Mouse (Mus musculus) lung, postnatal 0 days (tissue): ENCODE measurements around the gene Aff3. TPM values are rescaled to one million over a fixed set of nuclear protein-coding genes. Genes with fewer than 3 reads are reported as not detected.

Experiments
- ATAC-seq: fragments of 200-750 bp; cut with Nextera tagmentation; 2 replicates; pipeline ENCODE4 v1.8.0; 2017; ENCODE audit warnings: moderate library complexity
- DNase-seq: peaks from one replicate; pipeline ENCODE4 v3.0.0-alpha.2; 2016; ENCODE audit warnings: low spot score
- H3K27ac ChIP-seq: fragments of 300-500 bp; sonication (generic); 2 replicates; pipeline ENCODE4 v1.5.1; 2014; ENCODE audit warnings: antibody characterized with exemption, mild to moderate bottlenecking, low read length, mixed read lengths
- H3K27me3 ChIP-seq: fragments of 300-500 bp; sonication (generic); replicated peaks from 2 replicates; pipeline ENCODE4 v1.6.1; 2014; ENCODE audit warnings: low read length, mixed read lengths; ENCODE audit not compliant: insufficient read depth
- H3K36me3 ChIP-seq: fragments of 300-500 bp; sonication (generic); 2 replicates; pipeline ENCODE4 v1.6.1; 2014; ENCODE audit warnings: low read length, mixed read lengths; ENCODE audit not compliant: insufficient read depth
- H3K4me1 ChIP-seq: fragments of 300-500 bp; sonication (generic); 2 replicates; pipeline ENCODE4 v1.6.1; 2014; ENCODE audit warnings: antibody characterized with exemption, low read depth, low read length, mixed read lengths; ENCODE audit not compliant: insufficient read depth
- H3K4me2 ChIP-seq: fragments of 300-500 bp; sonication (generic); replicated peaks from 2 replicates; pipeline ENCODE4 v1.6.1; 2014; ENCODE audit warnings: low read depth, mild to moderate bottlenecking, low read length, moderate library complexity, mixed read lengths
- H3K4me3 ChIP-seq: fragments of 300-500 bp; sonication (generic); 2 replicates; pipeline ENCODE4 v1.5.1; 2014; ENCODE audit warnings: low read depth, low read length
- H3K9ac ChIP-seq: fragments of 300-500 bp; sonication (generic); replicated peaks from 2 replicates; pipeline ENCODE4 v1.6.1; 2014; ENCODE audit warnings: low read depth, mild to moderate bottlenecking
- H3K9me3 ChIP-seq: fragments of 300-500 bp; sonication (generic); 2 replicates; pipeline ENCODE4 v1.6.1; 2016; ENCODE audit warnings: low read length, mixed read lengths
- CTCF ChIP-seq: IDR thresholded peaks from 2 replicates; pipeline ENCODE4 v1.5.1; 2016; ENCODE audit warnings: antibody characterized with exemption, mild to moderate bottlenecking
- EP300 ChIP-seq: IDR thresholded peaks from 2 replicates; pipeline ENCODE4 v1.6.1; 2016; ENCODE audit warnings: antibody characterized with exemption, mild to moderate bottlenecking, control low read depth
- WGBS: fragments of 180-500 bp; shearing (Covaris S2); extraction: QIAGEN DNeasy Blood & Tissue Kit; methylation state at CpG from one replicate; pipeline ENCODE4 v1.1.7; 2014; 5-methylcytosine and 5-hydroxymethylcytosine counted together
- polyA plus RNA-seq: library from polyadenylated mRNA; unstranded; fragments of >200 nt; fragmentation: Nextera tagmentation; extraction: Ambion mirVana; gene quantifications from 2 replicates; pipeline ENCODE4 v1.2.1, GENCODE M21; 2015

Gene Aff3
- polyA plus RNA-seq, 1 experiment from 2014 or later, result 5.9 TPM

- H3K9ac ChIP-seq, result no peak overlapping the region
- H3K4me3 ChIP-seq, result no peak overlapping the region
- TF ChIP-seq CTCF (no peak), EP300 (no peak)
- H3K9me3 ChIP-seq, result no peaks in the 10 kb centered on the region
- no peak overlapping the region for H3K27ac ChIP-seq
- no peak for DNase-seq
- no peak overlapping the region for H3K4me2 ChIP-seq
- no peaks in the 10 kb centered on the region for H3K36me3 ChIP-seq
- no peaks in the 10 kb centered on the region for H3K27me3 ChIP-seq
- H3K4me1 ChIP-seq, result no peaks in the 10 kb centered on the region
- no peak for ATAC-seq
- 71% methylated on average over 2 of the region's 2 CpGs for WGBS
These were observed 523.8 kb downstream of the Aff3 start for GRCm38 (mm10) chr1:38140911-38141310.

GRCm38 (mm10) chr1:38139396-38139795 lies 525.4 kb downstream of the Aff3 start:
- H3K36me3 ChIP-seq, result no peaks in the 10 kb centered on the region
- H3K9me3 ChIP-seq, result no peaks in the 10 kb centered on the region
- no peak overlapping the region for H3K4me3 ChIP-seq
- DNase-seq (no peak), ATAC-seq (no peak)
- no peak overlapping the region for H3K4me2 ChIP-seq
- no peak overlapping the region for H3K9ac ChIP-seq
- H3K27ac ChIP-seq, result no peak overlapping the region
- no peaks in the 10 kb centered on the region for H3K27me3 ChIP-seq
- no peak for TF ChIP-seq CTCF
- no peak for TF ChIP-seq EP300
- 74% methylated on average over 2 of the region's 2 CpGs for WGBS
- H3K4me1 ChIP-seq, result no peaks in the 10 kb centered on the region

- Histone ChIP-seq H3K27me3 (no peaks in the 10 kb centered on the region), H3K9me3 (no peaks in the 10 kb centered on the region), H3K4me3 (no peak overlapping the region), H3K4me1 (no peaks in the 10 kb centered on the region), H3K36me3 (no peaks in the 10 kb centered on the region), H3K9ac (no peak overlapping the region), H3K27ac (no peak overlapping the region), H3K4me2 (no peak overlapping the region)
- TF ChIP-seq CTCF, result no peak
- TF ChIP-seq EP300, result no peak
- ATAC-seq, result no peak
- WGBS, result 44% methylated on average over 6 of the region's 6 CpGs
- peak; percentile 22 for DNase-seq
These were observed 531.8 kb downstream of the Aff3 start for GRCm38 (mm10) chr1:38132942-38133341.

GRCm38 (mm10) chr1:38130715-38131483 lies 533.9 kb downstream of the Aff3 start:
- Histone ChIP-seq H3K4me2 (no peak overlapping the region), H3K27me3 (no peaks in the 10 kb centered on the region), H3K27ac (no peak overlapping the region), H3K9me3 (no peaks in the 10 kb centered on the region), H3K9ac (no peak overlapping the region), H3K4me1 (no peaks in the 10 kb centered on the region), H3K36me3 (no peaks in the 10 kb centered on the region), H3K4me3 (no peak overlapping the region)
- ATAC-seq (no peak), DNase-seq (no peak)
- WGBS, result 36% methylated on average over 10 of the region's 10 CpGs
- no peak for TF ChIP-seq EP300
- TF ChIP-seq CTCF, result no peak

GRCm38 (mm10) chr1:38129501-38130267 lies 535.1 kb downstream of the Aff3 start, which contains the start of gene Rev1:
Rev1 (minus strand) TSS chr1:38129801.
- Histone ChIP-seq H3K9me3 (no peaks in the 10 kb centered on the region), H3K4me2 (peak within 1 kb of the TSS; percentile 96), H3K27ac (peak within 1 kb of the TSS; percentile 87), H3K36me3 (no peaks in the 10 kb centered on the region), H3K9ac (peak within 1 kb of the TSS; percentile 63), H3K4me3 (peak within 1 kb of the TSS; percentile 82), H3K4me1 (no peaks in the 10 kb centered on the region), H3K27me3 (no peaks in the 10 kb centered on the region)
- WGBS, result 1% methylated on average over 23 of the region's 122 CpGs
- peak; percentile 94 for DNase-seq
- TF ChIP-seq CTCF, result peak; percentile 94
- TF ChIP-seq EP300, result no peak
- peak; percentile 95 for ATAC-seq

- Histone ChIP-seq H3K9me3 (no peaks in the 10 kb centered on the region), H3K36me3 (no peaks in the 10 kb centered on the region), H3K4me2 (peak overlapping the region; percentile 96), H3K4me1 (no peaks in the 10 kb centered on the region), H3K4me3 (peak overlapping the region; percentile 82), H3K27me3 (no peaks in the 10 kb centered on the region), H3K27ac (peak overlapping the region; percentile 87), H3K9ac (peak overlapping the region; percentile 63)
- DNase-seq (peak; percentile 69), ATAC-seq (peak; percentile 38)
- under 1% methylated on average over 45 of the region's 68 CpGs for WGBS
- TF ChIP-seq CTCF (no peak), EP300 (no peak)
These were observed 535.8 kb downstream of the Aff3 start for GRCm38 (mm10) chr1:38128919-38129436.

Other genes starting within 250 kb of the Aff3 start
- 0.07 and 0.08 TPM in 2 replicates for gene Lonrf2, start 171.8 kb upstream of the Aff3 start, polyA plus RNA-seq
- gene Chst10, start 233.2 kb upstream of the Aff3 start, polyA plus RNA-seq, result 0.27 and 0.29 TPM in 2 replicates